Mouse (Mus musculus) urinary bladder, postnatal 0 days (tissue): Measurements from ENCODE around the gene Stk10. TPM values are rescaled to one million over a fixed set of nuclear protein-coding genes. Genes with fewer than 3 reads are reported as not detected.

Experiments used
- polyA plus RNA-seq: library from polyadenylated mRNA; unstranded; fragments of >200 nt; fragmentation: Nextera tagmentation; extraction: Ambion mirVana; gene quantifications from 2 replicates; pipeline ENCODE4 v1.2.1, GENCODE M21; 2015

Gene Stk10
- polyA plus RNA-seq, result 2.5 and 3.8 TPM in 2 replicates

GRCm38 (mm10) chr11:32532765-32533481 is at the start of gene Stk10:
Stk10 (plus strand) TSS chr11:32533305.

GRCm38 (mm10) chr11:32531871-32532764 is 987 bp upstream of the Stk10 start, which contains the start of gene Efcab9:
Efcab9 (minus strand) TSS chr11:32532081.

GRCm38 (mm10) chr11:32642249-32642876 is 109.3 kb downstream of the Stk10 start, which contains the start of gene Fbxw11:
Fbxw11 (plus strand) TSS chr11:32642724.

Other genes with a start within 250 kb of the Stk10 start
- gene Hba-a1, start 249.8 kb upstream of the Stk10 start, polyA plus RNA-seq, result 4,399 and 13,070 TPM in 2 replicates
- 0.58 and 1.7 TPM in 2 replicates for gene Hbq1b, start 246.3 kb upstream of the Stk10 start, polyA plus RNA-seq
- gene Hba-a2, start 236.8 kb upstream of the Stk10 start, polyA plus RNA-seq, result 10,427 and 30,164 TPM in 2 replicates
- 1.2 TPM in 1 of 2 replicates, not detected in the other for gene Hbq1a, start 233.2 kb upstream of the Stk10 start, polyA plus RNA-seq
- 6.8 and 7.2 TPM in 2 replicates for gene Sh3pxd2b, start 185.5 kb upstream of the Stk10 start, polyA plus RNA-seq
- gene Ubtd2, start 77.9 kb upstream of the Stk10 start, polyA plus RNA-seq, result 27.4 and 33.6 TPM in 2 replicates
- 0.98 and 1.1 TPM in 2 replicates for gene Efcab9, start 1.2 kb upstream of the Stk10 start, polyA plus RNA-seq
- 45.3 and 54.1 TPM in 2 replicates for gene Fbxw11, start 109.4 kb downstream of the Stk10 start, polyA plus RNA-seq